Mouse (Mus musculus): ENCODE measurements around the gene Best1. TPM values are rescaled to one million over a fixed set of nuclear protein-coding genes. Genes with fewer than 3 reads are reported as not detected.
"Not testable (repeated sequence)": the region's sequence is repeated elsewhere in the genome, so short reads cannot be mapped to it uniquely, and the experiment has no call there.

Gene Best1
- polyA plus RNA-seq, 2 experiments from 2014 or later: not detected

DNA sequence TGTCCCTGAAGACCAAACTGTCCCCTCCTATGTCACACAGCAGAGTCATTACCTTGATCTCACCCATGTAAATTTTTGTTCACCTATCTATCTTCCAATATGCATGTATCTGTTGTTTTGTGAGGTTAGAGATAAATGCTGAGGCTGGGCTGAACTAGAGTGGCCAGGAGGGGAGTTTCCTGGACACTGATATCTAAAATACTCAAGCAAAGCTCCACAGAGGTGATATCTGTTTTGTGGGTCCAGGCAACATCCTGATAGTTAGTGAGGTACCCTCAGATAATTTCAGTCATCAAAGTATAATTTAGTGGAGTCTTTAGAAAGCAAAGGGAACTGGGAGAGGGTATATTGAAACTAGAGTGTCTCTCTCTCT, 11.6 kb downstream of the Best1 start:
- no peak for ATAC-seq

DNA sequence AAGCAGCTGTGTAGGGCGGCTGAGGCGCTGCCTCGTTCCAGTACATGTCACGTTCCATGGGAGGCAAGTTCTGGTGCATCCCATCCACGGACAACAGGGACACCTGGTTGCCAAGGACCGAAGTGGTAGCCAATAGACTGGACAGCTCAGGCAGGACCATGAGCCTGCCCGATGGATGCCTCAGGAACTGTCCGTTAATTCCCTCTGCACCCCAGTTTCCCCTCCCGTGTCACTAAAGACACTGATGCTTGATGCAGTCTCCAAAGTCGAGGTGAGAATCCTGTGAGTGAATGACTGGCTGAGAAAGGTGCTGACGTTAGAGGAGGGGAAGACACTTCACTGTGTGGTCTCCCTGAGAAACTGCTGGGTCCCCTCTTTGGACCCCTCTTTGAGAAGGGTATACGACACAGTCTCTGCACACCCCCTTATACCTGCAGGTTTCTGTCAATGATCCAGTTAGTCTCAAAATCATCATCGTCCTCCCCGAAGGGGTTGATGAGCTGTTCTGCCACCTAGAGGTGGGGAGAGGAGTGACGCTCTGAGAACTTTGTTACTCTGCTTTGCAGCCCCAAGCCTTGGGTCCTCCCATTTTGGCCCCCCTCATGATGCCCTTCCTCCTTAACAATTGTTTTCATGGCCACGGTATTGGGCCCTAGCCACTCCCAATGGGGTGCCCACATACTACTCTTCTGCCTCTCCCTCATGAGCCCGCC, 12.1 kb downstream of the Best1 start:
- ATAC-seq: no peak

DNA sequence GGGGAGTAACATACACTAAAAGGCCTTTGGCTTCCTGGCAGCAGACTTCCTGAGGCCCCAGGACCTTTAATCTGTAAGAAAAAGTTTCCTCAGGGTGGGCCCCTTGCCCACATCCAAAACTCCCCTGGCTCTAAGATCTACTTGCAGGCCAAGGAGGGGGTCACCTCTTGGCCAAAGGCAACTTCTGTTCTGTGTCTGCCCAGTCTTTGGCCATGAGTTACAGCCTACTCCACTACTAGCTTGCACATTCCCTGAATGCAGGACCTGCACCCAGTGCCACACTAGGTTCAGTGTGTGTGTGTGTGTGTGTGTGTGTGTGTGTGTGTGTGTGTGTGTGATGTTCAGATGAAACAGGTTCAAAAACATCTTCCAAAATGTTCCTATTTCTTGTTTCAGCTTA, 13.8 kb downstream of the Best1 start:
- no peak for ATAC-seq

DNA sequence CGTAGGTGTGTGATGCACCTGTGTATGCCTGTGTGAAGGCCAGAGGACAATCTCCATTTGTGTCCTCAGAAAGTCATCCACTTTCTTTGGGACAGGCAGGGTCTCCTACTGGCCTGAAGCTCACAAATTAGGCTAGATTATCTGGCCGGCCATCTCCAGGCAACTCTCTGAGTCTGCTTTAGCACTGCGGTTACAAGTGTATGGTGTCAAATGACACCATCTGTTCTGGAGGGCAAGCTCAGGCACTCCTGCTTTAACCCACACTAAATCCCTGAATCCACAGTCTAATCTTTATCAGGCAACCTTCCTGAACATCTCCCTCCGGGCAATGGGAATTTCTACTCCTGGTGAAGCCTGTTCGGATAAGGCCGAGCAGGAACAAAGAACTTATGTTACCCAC, 14.2 kb downstream of the Best1 start:
- no peak for ATAC-seq

DNA sequence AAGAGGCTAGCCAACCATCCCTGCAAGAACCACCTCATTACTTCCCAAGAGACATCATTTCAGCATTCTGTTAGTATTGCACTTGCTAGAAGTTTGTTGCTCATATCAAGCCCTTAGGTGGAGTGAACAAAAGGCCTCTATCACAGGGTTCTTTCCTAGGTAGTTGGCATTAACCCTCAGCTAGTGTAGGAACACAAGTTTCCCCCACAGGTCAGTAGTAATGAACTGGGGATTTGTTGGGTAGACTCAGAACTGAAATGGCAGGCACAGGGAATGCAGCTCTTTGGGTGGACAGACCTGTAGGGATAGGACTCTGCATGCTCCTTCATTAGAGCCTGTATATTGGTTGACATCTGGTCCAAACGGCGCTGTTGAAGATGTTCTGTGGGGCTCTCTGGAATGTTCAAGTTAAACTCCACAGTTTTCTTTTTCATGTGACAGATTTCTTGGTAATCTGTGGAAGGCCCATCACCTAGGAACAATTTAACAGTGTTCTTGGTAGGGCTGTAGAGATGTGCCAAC, 15.5 kb downstream of the Best1 start:
- no peak for ATAC-seq

DNA sequence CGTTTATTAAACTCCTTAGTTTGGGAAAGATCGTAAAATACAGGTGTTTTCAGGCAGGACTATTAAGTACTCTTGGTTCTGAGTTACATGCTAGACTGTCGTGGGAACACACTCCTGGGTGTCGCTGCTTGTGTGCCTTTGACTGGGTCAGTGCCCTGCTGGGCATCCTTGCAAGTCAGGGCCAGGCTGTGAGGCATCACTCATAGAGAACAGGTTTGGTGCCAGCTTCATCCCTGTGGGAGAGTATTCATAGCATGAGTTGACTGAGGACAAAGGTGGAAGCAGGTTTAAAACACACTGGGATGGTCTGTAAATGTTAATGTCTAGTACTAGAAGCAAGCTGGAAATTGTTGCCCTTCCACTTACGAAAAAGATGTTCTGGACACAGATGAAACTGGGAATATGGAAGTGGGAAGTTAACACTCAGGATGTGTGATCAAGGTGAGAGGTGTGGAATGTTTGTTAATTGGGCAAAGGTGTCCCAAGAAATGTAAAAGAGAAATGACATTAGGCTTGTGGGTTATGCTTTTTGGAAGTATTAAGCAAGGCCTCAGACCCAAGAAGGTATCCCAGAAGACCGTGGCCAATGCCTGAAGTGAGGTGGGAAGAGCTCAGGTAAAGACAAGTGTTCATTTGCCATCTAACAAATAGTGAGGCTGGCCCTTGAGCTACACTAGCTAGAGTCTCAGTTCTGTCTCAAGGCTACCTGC, 16.1 kb downstream of the Best1 start:
- ATAC-seq: no peak

DNA sequence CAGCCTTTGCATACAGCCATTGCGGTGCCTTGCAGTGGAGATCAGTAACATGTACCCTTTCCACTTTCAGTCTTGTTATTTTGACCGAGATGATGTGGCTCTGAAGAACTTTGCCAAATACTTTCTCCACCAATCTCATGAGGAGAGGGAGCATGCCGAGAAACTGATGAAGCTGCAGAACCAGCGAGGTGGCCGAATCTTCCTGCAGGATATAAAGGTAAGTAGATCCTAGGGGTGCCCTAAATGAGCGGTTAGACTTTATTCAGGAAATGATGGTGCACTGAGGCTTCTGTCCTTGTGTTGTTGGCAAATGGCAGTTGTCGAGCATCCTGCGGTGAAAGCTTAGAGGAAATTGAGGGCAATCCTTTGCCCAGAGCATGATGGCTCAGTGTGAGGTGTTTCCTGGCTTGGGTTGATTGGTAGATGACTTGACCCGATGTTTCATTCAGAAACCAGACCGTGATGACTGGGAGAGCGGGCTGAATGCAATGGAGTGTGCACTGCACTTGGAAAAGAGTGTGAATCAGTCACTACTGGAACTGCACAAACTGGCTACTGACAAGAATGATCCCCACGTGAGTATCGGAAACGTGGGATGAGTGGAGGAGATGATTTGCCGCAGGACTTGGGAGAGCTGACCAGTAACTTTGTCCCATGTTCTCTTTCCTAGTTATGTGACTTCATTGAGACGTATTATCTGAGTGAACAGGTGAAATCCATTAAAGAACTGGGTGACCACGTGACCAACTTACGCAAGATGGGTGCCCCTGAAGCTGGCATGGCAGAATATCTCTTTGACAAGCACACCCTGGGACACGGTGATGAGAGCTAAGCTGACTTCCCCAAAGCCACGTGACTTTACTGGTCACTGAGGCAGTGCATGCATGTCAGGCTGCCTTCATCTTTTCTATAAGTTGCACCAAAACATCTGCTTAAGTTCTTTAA, 17.1 kb downstream of the Best1 start:
- peak; percentile 7 for ATAC-seq

DNA sequence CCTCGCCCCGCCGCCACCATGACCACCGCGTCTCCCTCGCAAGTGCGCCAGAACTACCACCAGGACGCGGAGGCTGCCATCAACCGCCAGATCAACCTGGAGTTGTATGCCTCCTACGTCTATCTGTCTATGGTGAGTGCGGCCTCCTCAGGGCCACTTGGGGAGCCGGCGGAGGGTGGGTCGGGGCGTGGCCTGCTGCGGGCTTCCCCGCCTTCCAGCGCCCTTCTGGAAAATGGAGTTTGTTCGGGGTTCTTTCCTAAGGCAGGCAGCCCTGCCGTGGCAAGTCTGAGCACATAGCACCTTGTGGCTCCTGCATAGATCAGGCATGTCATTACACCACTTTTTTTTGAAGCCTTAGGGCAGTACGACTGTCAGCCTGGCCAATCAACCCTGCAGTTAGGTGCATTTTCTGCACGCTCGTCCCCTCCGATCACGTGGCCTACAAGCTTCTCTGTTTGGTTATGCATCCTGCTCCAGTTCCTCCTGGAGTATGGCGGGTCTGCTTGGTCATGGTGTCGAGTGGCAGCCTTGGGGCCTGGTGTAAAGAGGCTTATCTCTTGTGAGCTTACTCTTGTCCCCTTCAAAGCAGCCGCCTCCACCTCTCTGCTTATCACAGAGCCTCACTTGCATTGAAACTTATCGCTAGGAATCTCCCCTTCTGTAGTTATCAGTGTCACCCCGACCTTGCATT, 18.4 kb downstream of the Best1 start:
- peak; percentile 28 for ATAC-seq

DNA sequence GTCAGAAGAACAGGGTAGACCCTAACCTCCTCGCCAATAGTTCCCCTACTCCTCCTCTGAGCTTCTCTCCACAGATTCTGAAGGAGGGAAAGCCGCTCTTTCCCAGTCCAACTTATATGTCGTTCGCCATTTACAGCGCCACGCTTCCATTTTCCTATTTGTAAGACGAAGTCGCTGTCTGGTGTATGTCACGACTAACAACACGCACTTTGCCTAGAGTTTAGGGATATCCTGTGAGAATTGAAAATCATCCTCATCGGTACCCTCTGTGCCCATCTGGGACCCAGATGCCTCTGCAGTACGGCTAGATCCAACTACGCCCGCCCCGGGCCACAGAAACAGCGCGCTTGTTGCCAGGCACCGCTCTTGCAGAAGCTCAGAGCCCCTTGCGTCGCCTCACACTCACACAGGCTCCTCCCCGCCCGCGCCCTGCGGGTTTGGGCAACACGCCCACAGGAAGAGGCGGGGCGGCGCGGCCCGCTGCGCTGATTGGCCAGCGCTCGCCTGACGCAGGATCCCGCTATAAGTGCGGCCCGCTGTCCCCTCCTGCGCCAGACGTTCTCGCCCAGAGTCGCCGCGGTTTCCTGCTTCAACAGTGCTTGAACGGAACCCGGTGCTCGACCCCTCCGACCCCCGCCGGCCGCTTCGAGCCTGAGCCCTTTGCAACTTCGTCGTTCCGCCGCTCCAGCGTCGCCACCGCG, 19.1 kb downstream of the Best1 start:
- peak; percentile 88 for ATAC-seq

DNA sequence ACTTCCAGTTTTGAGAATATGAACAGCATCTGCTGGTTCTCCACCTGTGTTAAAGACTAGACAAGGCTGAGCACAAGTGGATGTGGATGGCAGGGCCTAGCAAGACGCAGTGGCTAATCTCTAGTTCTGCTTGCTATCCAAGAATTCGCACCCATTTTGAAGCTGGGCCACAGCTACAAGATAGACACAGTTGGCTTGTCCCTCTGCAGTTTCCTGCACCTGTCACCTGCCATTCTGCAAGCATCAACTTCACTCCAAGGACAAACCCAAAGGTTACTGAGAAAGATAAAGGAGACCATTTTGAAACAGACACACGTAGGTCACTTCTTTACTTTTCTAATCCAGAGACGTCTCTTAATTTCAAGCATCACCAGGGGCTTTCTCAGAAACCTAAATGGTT, 19.8 kb downstream of the Best1 start:
- no peak for ATAC-seq

DNA sequence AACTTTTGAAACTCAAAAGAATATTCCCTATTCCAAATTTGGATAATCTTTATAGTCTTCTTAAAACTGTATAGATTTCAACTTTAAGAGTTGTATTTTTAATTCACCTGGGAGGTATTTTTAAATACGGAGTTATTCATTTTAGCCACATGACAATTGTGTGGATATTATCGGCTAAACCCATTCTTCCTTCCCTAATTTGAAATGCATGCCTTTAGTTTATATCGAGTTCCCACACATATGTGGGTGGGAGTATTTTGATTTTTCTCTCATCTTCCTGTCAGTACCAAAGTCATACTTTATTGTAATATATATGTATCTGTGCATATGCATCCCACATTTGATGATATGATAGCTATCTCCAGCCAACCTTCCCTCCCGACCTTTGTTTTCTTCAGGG, 21.2 kb downstream of the Best1 start, which contains the start of gene Fth1:
TSS of gene Fth1 (plus strand) at position 341 of the 400 bp plus-strand sequence.
- no peak for ATAC-seq

DNA sequence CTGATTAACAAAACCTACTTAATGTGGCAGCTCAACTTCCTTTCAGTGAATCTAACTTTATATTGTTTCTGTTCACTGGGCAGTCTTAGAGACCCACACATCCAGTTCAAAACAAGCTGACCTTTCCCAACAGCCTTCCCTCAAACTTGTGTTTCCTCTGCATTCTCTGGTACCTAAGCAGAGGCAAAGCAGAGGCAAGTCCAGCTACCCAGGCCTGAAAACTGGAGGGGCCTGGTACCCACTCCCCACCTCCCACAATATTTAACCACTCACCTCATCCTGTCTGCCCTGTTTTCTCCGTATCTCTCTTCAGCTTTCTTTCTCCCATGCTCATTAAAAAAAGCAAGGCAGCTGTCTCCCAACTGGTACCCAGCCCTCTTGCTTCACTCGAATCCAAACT, 22.3 kb downstream of the Best1 start:
- no peak for ATAC-seq

DNA sequence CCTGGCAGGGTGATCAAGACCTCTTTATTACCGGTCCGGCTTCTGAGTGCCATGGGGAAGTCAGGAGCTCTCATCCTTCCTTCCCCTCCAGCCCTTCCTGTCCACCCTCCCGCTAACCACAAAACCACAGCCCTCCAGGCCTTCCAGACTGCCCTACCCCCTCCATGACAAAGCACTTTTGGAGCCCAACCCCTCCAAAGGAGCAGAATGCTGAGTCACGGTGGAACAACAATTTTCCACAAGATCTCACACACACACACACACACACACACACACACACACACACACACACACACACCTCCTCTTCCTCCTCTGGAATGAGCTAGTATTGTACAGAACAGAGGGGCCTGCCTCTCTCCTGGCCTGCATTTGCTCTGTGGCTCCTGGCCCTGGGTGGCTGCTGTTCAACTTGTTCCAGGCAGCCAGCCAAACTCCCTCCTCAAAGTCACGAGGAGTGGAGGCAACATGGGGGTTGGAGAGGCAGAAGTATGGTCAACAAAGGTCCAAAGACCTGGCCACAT, 22.9 kb downstream of the Best1 start:
- ATAC-seq: no peak

DNA sequence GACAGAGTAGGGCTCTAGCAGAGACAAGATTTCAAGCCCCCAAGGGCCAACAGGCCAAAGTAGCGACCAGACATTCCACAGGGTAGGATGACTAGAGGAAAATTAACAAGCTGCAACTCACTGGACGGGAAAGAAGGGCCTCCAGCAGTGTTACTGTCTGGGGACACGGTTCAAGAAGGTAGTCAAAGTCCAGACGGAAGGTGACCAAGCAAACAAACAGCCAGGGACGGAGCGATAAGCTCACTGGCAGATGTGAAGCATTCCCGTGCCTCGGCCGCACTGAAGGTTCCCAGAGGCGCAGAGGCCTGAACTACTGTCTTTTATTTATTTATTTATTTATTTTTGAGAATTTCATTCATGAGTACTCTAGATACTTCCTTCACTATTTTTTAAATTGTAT, 24.3 kb downstream of the Best1 start:
- ATAC-seq: no peak

DNA sequence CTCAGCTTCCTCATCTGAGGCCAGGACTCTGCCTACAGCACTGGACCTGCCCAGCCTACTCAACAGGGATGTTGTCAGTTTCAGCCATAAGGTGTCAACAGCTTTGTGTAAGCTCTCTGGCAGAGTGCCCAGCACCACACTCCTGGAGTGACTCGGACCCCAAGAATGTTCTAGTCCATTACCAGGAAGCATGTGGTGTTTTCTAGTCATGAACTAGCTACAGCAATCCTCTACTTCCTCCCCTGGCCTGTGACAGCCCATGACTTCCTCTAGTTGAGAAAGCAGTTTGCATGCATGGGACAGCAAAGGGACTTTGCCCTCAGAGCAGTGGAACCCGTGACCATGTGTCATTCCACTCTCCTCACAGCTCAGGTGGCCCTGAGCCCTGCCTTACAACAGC, 26.6 kb downstream of the Best1 start:
- not testable (repeated sequence) for ATAC-seq

DNA sequence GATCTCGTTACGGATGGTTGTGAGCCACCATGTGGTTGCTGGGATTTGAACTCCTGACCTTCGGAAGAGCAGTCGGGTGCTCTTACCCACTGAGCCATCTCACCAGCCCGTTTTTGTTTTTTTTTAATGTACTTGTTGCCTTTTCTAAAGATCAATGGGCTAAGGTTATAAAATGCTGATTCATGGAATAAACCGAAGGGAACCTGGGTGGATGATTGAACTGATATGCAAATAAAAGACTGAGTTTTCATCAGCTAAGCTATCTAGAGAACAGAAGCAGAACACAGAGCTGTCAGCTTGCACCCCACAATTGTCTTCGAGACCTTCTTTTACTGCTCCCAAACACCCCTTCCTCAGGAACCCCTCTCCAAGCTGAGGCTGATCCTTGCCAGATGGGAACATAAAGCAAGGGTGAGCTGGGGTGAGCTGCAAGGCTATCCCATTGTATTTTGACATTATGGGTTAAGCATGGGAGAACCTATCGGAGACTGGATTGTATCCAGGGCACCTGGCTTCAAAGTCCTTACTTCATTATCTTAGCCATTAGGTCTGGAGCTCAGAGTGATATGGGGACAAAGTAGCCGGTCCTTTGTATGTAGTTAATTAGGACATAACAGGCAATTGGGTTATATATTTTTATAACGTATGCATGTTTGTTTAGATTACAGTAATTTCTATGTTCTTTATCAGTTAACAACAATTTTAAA, 33.2 kb downstream of the Best1 start:
- no peak for ATAC-seq

DNA sequence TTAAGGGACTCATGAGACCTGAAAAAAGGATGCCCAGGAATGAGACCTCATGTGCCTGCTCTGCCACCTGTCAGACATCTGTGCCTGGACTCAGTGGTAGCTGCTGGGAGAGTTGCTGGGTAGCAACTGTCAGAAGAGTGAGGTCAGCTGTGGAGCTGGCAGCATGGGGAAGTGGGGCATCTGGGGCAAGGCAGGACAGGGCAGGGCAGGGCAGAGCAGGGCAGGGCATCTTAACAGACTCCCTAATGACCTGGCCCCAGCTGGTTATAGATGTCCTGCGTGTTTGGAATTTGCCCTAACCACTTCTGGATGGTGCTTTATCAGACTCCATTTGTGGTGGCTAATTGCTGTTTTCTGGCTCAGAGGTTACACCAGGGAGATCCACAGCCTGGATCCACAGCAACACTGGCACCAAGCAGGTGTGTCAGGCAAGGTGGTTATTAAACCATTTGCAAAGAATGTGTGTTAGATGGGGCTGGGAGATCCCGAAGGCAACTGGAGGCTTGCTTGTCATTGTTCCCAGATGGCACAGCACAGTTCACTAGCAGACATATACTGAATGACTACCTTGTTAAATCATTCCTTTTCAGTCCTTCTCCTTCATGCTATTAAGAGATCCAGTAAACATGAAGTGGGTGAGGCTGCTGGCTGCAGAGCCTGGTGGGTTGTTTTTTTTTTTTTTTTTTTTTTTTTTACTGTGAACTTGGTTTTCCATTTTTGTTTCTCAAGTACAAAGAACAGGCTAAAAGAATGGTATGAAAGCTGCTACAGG, 35.2 kb downstream of the Best1 start:
- no peak for ATAC-seq

DNA sequence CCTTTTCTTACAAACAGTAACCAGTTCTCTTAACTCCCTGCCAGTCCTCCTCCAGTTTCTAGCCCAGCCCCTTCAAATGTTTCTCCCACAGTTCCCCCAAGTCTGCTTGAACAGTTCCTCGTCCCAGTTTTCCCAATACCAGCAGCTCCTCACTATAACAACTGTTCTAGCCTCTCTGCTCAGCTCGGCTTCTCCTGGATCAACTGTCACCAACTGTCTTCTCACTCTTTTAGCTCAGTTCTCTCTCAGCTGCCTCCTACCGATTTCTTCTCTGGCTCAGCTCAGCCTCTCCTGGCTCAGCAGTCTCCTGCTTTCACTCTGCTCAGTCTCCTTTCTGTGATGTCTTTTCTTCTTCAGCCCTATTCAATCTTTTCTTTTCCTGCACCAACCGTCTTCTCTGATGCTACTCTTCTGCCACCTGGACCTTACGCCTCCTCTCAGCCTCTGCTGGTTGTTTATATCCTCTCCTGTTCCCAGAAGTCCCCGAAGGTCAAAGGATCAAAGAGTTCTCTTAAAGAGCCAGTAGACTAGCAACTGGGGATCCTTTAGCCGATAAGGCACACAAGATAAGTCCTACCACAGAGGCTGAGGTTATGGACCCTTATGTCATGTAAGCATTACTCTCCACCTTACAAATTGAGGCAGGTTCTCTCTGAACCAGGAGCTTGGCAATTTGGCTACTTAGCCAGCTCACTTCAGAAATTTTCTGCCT, 37.1 kb downstream of the Best1 start:
- no peak for ATAC-seq

DNA sequence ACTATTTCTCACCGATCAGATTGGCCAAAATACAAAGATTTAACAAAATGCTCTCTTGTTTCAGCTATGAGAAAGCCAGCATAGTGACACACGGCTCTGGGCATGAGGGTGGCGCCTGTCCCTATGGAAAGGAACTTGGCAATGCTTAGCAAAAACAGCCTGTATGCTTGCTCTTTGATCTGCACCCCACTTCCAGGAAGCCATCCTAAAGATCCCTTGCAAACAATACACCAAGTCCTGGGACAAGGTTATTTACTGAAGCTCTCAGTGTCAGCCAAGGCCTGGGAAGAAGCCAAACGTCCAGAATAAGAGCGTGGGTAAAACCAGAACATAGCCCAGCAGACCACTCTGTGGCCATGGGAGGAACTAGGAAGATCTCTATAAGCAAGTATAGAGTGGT, 40.7 kb downstream of the Best1 start:
- ATAC-seq: no peak
